ENCODE assay signal across 8 mouse cellular contexts in the genomic region with DNA sequence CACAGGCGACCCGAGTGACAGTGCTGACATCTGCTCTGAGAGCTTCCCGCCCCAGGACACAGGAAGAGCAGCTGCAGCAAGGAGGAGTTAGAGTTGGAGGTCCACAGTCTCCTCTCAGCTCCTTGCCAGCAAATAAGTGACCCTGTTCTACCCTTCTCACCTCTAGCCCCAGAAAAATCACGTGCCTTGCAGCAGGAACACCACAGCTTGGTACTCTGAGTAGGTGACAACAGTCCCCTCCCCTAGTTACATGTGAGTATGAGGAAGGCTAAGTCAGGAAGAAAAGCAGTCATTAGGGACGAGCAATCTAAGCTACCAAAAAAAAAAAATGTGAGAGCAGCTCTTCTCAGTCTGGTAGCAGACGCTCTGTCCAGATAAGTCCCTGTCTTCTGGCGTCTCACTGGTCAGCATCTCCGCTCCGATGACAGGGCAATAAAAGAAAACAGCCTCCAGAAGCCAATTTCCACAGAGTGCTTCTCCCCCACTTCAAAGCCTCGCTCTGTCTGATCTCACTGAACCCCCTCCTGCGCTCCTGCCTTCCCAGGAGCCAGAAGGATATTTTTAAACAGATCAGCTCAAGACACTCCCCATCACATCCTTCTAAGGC. TPM values are rescaled to one million over a fixed set of nuclear protein-coding genes. Genes with fewer than 3 reads are reported as not detected.
A peak's percentile ranks its signal among the peaks of the same experiment; 100 is the strongest.
DNase-seq lines count a peak whose midpoint lies in the region; ATAC-seq and TF ChIP-seq lines count a peak whose summit lies in the region.

No protein-coding gene starts in this region.

- 9% methylated on average over 11 of the region's 11 CpGs for WGBS in kidney, embryonic 14.5 days
- WGBS in liver, embryonic 14.5 days (ENCODE audit: insufficient replicate concordance) = 13% methylated on average over 11 of the region's 11 CpGs

- ATAC-seq in kidney, embryonic 14.5 days (ENCODE audit: low FRiP score, low TSS enrichment) = no peak; the same call in 1 of the 2 replicates
- peak; percentile 72 for ATAC-seq in liver, embryonic 14.5 days (ENCODE audit: insufficient read depth)

- no peak for TF ChIP-seq CTCF in liver, embryonic 14.5 days (IDR thresholded peaks at IDR 0.05; ENCODE audit: low read depth)

- intact Hi-C loops in heart, postnatal 10 days (cut with DNase I) = no loop called here

- H3K36me3 ChIP-seq in kidney, embryonic 14.5 days (ENCODE audit: control insufficient read depth, insufficient read depth, low read length) = no peaks in the 10 kb centered on the region
- H3K36me3 ChIP-seq in liver, embryonic 14.5 days (replicated peaks; ENCODE audit: control insufficient read depth, insufficient read depth, low read depth) = no peaks in the 10 kb centered on the region

- no peak overlapping the region for H3K4me3 ChIP-seq in kidney, embryonic 14.5 days (ENCODE audit: low read length)
- peak overlapping the region in 1 of 2 experiments; percentile 23; a peak in 2 of 4 replicates for H3K4me3 ChIP-seq in liver, embryonic 14.5 days (ENCODE audit: insufficient read depth in 1 of 2, low read depth in 2 of 2, low read length in 2 of 2)

- no peaks in the 10 kb centered on the region for H3K9me3 ChIP-seq in kidney, embryonic 14.5 days (ENCODE audit: control insufficient read depth, low read length)
- H3K9me3 ChIP-seq in liver, embryonic 14.5 days (ENCODE audit: control insufficient read depth, low read length) = no peaks in the 10 kb centered on the region

- H3K27ac ChIP-seq in kidney, embryonic 14.5 days (ENCODE audit: low read depth, low read length) = peak overlapping the region; percentile 69; the same call in 1 of the 2 replicates
- H3K27ac ChIP-seq in liver, embryonic 14.5 days = peak overlapping the region; percentile 73

- no peak for DNase-seq in kidney, adult 8-10 months
- DNase-seq in cerebellum, postnatal 25 days = peak; percentile 43 to 53
- peak; percentile 31 to 35 for DNase-seq in heart, postnatal 10 days
- DNase-seq in liver, embryonic 14.5 days (ENCODE audit: low read depth in 3 of 3, low spot score in 3 of 3) = peak in 2 of 3 experiments; percentile 49 to 57
- DNase-seq in natural killer cell, adult 2 months (ENCODE audit: low spot score in 2 of 2) = no peak
- no peak for DNase-seq in urinary bladder, postnatal 4 days (ENCODE audit: low spot score in 2 of 2)
- no peak for DNase-seq in gastrocnemius, adult 8-10 months (ENCODE audit: low spot score in 2 of 2)

- H3K9ac ChIP-seq in kidney, embryonic 14.5 days (ENCODE audit: low read depth, low read length) = no peak overlapping the region
- H3K9ac ChIP-seq in liver, embryonic 14.5 days (replicated peaks) = peak overlapping the region; percentile 49

- H3K4me1 ChIP-seq in kidney, embryonic 14.5 days (ENCODE audit: control insufficient read depth, insufficient read depth, low read length) = peaks cover 33% of the 10 kb centered on the region
- H3K4me1 ChIP-seq in liver, embryonic 14.5 days (replicated peaks; ENCODE audit: control insufficient read depth in 2 of 2, insufficient read depth in 2 of 2, low read length in 1 of 2) = peaks cover 21 to 48% of the 10 kb centered on the region in 2 experiments

- no peak for TF ChIP-seq EP300 in liver, embryonic 14.5 days (IDR thresholded peaks at IDR 0.05; ENCODE audit: low read depth)

- H3K27me3 ChIP-seq in kidney, embryonic 14.5 days (ENCODE audit: control insufficient read depth, insufficient read depth, low read length) = no peaks in the 10 kb centered on the region
- no peaks in the 10 kb centered on the region for H3K27me3 ChIP-seq in liver, embryonic 14.5 days (ENCODE audit: control insufficient read depth, insufficient read depth, low read length)

- H3K4me2 ChIP-seq in kidney, embryonic 14.5 days (replicated peaks; ENCODE audit: low read depth, low read length) = no peak overlapping the region; the same call in 1 of the 2 replicates
- H3K4me2 ChIP-seq in liver, embryonic 14.5 days (ENCODE audit: low read depth) = peak overlapping the region; percentile 51

RNA-seq across cellular contexts. Expression of a gene that starts 6.1 kb away (rescaled TPM):
- 21.2 and 26.5 TPM in 2 replicates for polyA plus RNA-seq in kidney, embryonic 14.5 days (2014; fragmentation: Nextera tagmentation; extraction: Ambion mirVana)
- total RNA-seq in heart, postnatal 10 days (2021) = 100 to 1,000 TPM; 102 to 158 TPM
- polyA plus RNA-seq in liver, embryonic 14.5 days (2012; rRNA removed) = 10.4 and 13.7 TPM in 2 replicates
- 10.0 and 11.5 TPM in 2 replicates for polyA plus RNA-seq in liver, embryonic 14.5 days (2014; fragmentation: Nextera tagmentation; extraction: Ambion mirVana)
- 10 to 100 TPM; 60.1 to 89.9 (median 74.9) TPM for total RNA-seq in gastrocnemius, adult 8-10 months (2022)

RNA-seq across cellular contexts. Expression of a gene that starts 19.2 kb away (rescaled TPM):
- 738 and 891 TPM in 2 replicates for polyA plus RNA-seq in kidney, embryonic 14.5 days (2014; fragmentation: Nextera tagmentation; extraction: Ambion mirVana)
- total RNA-seq in heart, postnatal 10 days (2021) = 100 to 1,000 TPM; 729 to 779 TPM
- polyA plus RNA-seq in liver, embryonic 14.5 days (2012; rRNA removed) = 403 and 658 TPM in 2 replicates
- polyA plus RNA-seq in liver, embryonic 14.5 days (2014; fragmentation: Nextera tagmentation; extraction: Ambion mirVana) = 477 and 488 TPM in 2 replicates
- 100 to 1,000 TPM; 405 to 594 (median 505) TPM for total RNA-seq in gastrocnemius, adult 8-10 months (2022)

RNA-seq across cellular contexts. Expression of a gene that starts 35.0 kb away (rescaled TPM):
- polyA plus RNA-seq in kidney, embryonic 14.5 days (2014; fragmentation: Nextera tagmentation; extraction: Ambion mirVana) = 6.2 and 8.0 TPM in 2 replicates
- total RNA-seq in heart, postnatal 10 days (2021) = 10 to 100 TPM; 24.0 to 24.4 TPM
- polyA plus RNA-seq in liver, embryonic 14.5 days (2012; rRNA removed) = 15.8 and 16.1 TPM in 2 replicates
- polyA plus RNA-seq in liver, embryonic 14.5 days (2014; fragmentation: Nextera tagmentation; extraction: Ambion mirVana) = 11.1 and 11.2 TPM in 2 replicates
- total RNA-seq in gastrocnemius, adult 8-10 months (2022) = 10 to 100 TPM; 12.3 to 16.7 (median 13.9) TPM

Comparison
In these comparisons a context has a peak if more than half of its experiments do, and no peak if none do; other contexts are left out.
1. DNase-seq: peak in cerebellum, postnatal 25 days (2 of 2), heart, postnatal 10 days (2 of 2) and liver, embryonic 14.5 days (2 of 3); none in kidney, adult 8-10 months (0 of 2), natural killer cell, adult 2 months (0 of 2), urinary bladder, postnatal 4 days (0 of 2) and gastrocnemius, adult 8-10 months (0 of 2).